Mouse (Mus musculus) erythroid progenitor cell, adult 5-6 weeks (primary cell): ENCODE measurements around the gene B130006D01Rik. TPM values are rescaled to one million over a fixed set of nuclear protein-coding genes. Genes with fewer than 3 reads are reported as not detected.
A peak's percentile ranks its signal among the peaks of the same experiment; 100 is the strongest.

Source experiments
- ATAC-seq: replicated peaks from 2 replicates; pipeline ENCODE4 v1.8.0; 2016; ENCODE audit warnings: moderate number of reproducible peaks, mild to moderate bottlenecking, moderate TSS enrichment, inconsistent platforms; ENCODE audit not compliant: poor library complexity, low FRiP score, severe bottlenecking
- total RNA-seq, 2 experiments: library from RNA; stranded (forward) in 1 of 2; stranded (reverse) in 1 of 2; fragments of 150-400 nt in 1 of 2; fragments of 186-747, 209-891 nt in 1 of 2; gene quantifications; 2 replicates each; pipeline versions ENCODE4 v1.2.3 to v1.2.4; 2015 to 2017; ENCODE audit warnings: low replicate concordance in 2 of 2

B130006D01Rik gene
- total RNA-seq (2015; ENCODE audit: low replicate concordance) (0.42 and 1.8 TPM in 2 replicates), total RNA-seq (2017; ENCODE audit: low replicate concordance) (0.61 and 2.6 TPM in 2 replicates)

DNA sequence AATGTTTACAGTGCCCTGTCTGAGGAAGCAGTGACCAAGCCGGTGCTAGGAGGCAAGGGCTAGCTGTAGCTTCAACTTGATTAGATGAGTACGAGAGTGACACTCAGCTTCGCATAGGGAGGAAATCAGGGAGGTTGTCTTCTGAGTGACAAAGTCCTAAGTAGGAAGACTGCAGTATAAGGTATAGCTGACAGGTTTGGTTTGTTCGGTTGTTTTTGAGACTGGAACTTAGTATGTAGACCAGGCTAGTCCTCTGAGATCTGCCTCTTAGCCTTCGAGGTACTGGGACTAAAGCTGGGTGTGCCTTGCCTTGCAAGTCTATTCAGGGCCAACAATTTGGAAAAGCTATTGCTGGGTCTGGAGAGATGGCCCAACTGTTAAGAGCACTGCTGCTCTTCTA lies at the start of gene B130006D01Rik:
B130006D01Rik (plus strand) TSS at position 301 of the 400 bp plus-strand sequence.
- ATAC-seq, result no peak

DNA sequence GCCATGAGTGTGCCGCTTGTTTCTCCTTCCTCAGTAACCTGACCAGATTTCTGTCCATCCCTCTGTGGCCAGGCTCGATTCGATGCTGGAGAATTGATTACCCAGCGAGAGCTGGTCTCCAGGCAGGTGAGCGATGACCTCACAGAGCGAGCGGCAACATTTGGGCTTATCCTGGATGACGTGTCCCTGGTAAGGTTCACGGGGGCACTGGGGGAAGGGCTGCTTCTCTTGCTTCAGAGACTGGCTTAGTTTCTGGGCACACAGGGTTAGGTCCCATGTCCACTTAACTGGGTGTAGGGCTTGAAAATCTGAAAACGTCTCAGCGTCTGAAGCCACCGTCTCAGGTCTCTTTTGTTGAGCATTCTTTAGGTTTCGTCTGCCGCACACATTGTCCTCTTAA lies 47.9 kb upstream of the B130006D01Rik start:
- no peak for ATAC-seq

DNA sequence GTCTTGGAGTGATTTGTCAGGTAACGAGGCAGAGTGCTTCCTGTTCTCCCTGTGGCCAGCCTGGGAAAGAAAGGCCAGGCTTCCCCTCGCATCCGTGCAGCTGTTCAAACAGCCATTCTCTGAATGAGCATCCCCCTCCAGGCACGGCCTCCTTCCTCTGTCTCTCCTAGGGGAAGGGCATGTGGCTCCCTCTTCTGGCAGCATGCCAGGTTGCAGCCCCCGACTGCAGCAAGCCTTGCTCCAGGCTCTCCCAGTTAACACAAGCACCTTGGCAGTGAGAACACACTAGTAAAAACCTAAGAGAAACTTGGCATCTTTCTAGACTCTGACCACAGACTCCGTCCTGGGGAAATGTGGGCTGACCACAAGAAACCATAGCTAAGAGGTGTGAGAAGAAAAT lies 47.1 kb upstream of the B130006D01Rik start:
- ATAC-seq, result no peak

- ATAC-seq, result no peak
Measured at GRCm38 (mm10) chr11:95677925-95678701, 45.3 kb upstream of the B130006D01Rik start.

DNA sequence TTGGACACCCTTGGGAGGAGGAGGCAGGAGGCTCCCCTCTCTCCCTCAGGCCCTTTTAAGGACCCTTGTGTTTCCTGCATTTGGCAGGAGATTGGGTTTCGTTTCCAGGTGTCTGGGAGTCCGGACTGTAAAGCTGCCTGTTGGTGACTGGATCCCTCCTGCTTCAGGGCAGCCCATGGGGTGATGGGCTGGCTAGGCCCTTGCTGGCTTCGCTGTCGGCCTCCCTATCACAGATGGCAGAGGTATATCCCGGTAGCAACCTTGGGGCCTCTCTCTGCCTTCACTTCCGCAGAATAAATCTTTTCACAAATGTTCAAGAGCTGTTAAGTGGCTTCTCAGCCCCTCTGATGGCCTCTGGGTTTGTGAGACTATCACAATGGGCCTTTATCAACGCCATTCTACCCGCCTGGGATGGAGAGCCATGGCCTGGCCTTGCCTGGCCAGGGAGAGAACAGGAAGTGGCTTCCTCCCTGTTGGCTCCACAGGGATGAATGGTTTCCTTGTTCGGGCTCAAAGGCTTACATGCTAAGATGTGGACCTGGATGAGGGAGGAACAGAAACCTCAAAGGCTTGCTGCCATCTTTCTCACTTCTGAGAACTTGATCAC lies 41.3 kb upstream of the B130006D01Rik start:
- no peak for ATAC-seq

GRCm38 (mm10) chr11:95682946-95683345 lies 40.4 kb upstream of the B130006D01Rik start:
- ATAC-seq, result no peak

DNA sequence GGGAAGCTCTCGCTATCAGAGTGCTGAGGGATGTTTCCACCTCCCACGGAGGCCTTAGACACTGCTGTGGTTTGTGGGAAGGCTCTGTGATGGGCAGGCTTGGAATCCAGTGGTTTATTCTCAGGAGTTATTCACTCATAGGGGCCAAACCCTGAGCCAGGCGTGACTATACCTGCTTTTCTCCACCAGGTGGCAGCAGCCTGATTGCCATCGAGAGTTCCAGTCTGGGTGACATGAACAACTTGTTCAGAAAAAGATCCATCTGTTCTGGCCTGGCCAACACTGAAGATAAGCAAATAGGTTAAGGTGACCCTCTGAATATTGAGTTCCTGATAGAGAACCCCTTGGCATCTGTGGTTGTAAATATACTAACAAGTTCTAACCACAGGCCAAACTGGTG lies 37.4 kb upstream of the B130006D01Rik start:
- ATAC-seq, result peak; percentile 55

GRCm38 (mm10) chr11:95687084-95687656 lies 36.2 kb upstream of the B130006D01Rik start:
- no peak for ATAC-seq

GRCm38 (mm10) chr11:95688515-95688914 lies 34.9 kb upstream of the B130006D01Rik start:
- peak; percentile 62 for ATAC-seq

DNA sequence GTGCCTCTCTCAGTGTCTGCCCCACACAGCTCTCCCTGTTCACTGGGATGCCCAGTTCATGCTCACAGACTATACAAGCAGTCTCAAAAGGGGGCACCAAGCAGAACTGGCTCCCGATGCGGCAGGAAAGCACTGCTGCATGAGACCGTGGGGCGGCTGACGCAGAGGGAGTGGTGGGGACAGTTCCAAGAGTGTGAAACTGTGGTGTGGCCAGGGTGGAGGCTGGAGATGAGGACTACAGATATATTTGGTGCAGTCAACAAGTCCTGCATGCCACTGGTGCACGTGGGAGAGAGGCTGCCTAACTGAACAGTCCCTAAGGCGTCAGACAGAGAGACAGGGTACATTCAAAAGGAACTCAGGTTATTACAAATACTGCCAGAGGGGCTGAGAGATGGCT lies 34.4 kb upstream of the B130006D01Rik start:
- peak; percentile 83 for ATAC-seq

GRCm38 (mm10) chr11:95689544-95689943 lies 33.8 kb upstream of the B130006D01Rik start:
- no peak for ATAC-seq

DNA sequence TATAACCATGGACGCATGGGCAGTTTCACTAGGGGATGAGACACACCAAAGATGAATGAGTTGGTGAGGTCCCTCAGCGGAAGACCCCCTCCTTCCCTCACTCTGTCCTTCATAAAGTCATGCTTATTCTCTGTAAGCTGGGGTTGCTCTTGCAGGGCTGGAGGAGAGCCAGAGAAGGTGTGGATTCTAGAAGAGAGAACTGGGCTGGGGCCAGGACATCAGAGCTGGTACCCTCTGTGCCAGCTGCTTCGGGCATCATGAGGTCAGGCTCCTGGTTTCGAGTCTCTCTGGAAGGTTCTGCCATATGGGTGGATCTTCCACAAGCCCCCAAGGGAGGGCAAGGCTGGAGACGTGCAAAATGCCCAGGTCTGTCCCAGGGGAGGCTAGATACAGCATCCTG lies 24.8 kb upstream of the B130006D01Rik start:
- ATAC-seq, result no peak

DNA sequence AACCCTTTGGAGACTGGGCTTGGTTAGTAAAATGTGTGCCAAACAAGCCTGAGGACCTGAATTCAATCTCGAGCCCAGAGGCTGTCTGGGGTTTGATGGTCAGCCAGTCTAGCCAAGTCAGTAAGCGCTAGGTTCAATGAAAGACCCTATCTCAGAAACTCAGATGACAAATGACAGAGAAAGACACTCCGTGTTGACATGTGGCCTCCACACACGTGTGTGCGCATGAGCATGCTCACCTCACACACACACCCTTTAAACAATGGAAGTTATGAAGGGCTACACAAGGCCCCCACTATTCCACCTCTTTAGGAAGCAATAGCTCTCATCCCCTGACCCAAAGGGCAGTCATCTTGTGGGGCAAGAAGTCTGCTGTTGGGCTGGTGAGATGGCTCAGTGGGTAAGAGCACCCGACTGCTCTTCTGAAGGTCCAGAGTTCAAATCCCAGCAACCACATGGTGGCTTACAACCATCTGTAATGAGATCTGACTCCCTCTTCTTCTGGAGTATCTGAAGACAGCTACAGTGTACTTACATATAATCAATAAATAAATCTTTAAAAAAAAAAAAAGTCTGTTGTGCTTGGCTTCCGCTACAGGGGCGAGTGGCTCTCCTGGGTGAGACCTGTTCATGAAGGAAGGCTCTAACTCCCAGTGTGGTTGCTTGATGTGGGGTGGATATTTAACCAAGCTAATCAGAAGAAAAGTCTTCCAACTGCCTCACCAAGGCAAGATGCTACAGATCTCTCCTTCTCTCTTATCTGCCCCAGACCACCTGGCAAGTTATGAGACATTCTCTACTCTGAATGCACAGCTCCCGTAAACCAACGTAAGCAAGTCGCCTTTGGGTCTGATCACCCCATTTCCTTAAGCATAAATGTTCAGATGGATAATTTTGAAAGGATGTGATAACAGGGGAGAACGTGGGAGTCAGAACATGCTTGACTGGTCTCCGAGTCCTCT lies 22.3 kb upstream of the B130006D01Rik start:
- ATAC-seq, result peak; percentile 73

DNA sequence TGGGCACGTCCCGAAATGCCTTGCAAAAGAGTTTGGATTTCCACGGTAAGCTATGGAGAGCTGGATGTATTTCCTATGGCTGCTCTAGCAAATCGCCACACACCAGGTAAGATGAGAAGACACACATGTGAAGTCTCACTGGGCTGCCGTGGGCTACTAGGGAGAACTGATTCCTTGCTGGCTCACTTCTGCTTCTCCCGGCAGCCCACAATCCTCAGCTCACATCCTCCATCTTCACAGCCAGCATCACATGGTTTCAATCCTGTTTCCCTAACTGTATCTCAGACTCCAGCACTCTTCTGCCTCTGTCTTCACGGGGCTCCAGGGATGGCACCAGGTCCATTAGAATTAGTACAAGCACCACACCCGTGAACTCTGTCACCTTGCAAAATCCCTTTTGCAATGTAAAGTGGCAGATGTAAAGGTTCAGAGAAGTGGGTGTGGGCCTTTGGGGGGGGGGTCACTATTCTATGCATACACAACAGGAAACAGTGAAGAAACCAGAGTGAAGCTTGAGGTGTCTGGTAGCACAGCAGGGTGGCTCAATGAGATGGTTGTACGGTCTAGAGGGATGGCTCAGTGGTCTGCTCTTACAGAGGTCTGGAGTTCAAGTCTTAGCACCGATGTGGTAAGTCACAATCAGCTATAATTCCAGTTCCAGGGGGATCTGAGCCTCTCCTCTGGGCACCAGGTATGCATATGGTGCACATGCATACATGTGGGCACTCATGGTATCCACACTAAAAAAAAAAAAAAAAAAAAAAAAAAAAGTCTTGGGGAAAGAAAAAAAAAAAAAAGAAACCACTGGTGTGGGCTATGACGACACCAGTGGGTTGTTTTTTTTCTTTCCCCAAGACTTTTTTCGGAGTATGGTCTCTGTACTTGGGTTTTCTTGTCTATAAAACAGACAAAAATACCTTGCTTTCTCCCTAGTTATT lies 19.1 kb upstream of the B130006D01Rik start:
- ATAC-seq, result no peak

- no peak for ATAC-seq
Measured at GRCm38 (mm10) chr11:95704970-95705330, 18.4 kb upstream of the B130006D01Rik start.

DNA sequence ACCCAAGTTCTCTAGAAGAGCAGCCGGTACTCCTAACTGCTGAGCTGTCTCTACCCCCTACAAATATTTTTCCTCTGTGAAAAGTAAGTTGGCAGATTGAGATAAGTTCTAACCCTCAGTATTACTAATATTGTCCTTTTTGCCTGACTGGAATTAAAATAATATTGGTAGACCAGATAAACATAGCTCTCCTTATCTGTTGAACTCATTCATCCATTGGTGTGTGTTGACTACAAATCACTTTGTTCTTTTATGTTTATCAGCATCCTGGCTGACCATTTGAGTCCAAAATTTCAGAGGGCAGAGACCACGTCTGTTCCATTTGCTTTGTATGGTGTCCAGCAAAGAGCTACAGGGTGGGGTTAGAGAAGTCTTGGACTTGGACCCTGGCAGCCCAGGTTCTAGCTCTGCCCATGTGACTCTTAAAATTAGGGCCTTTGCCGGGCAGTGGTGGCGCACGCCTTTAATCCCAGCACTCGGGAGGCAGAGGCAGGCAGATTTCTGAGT lies 13.8 kb upstream of the B130006D01Rik start:
- no peak for ATAC-seq

- no peak for ATAC-seq
Measured at GRCm38 (mm10) chr11:95710478-95710877, 12.9 kb upstream of the B130006D01Rik start.

GRCm38 (mm10) chr11:95712085-95712562 lies 11.3 kb upstream of the B130006D01Rik start:
- ATAC-seq, result no peak
